8 mouse cellular contexts compared by ENCODE assay signal in the genomic region with DNA sequence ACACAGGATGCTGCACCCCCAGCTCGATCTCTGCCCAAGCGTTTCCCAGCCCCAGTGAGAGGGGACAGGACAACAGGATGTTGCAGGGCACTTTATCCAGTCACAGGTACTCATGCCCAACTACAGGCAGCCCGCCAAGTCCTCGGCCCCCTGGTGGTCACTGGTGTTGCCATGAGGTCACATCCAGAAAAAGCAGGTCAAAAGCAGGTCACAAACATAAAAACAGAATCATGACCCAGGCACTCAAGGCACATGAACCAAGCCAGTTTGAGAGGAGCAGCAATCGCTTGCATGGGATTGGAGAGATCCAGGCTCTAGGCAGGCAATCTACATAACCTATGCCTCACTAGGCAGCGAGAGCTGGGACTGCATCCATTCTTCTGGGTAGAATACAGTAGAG. TPM values are rescaled to one million over a fixed set of nuclear protein-coding genes. Genes with fewer than 3 reads are reported as not detected.
DNase-seq lines count a peak whose midpoint lies in the region; ATAC-seq lines count a peak whose summit lies in the region.

No protein-coding gene starts in this region.

- no peak overlapping the region for H3K4me2 ChIP-seq in heart, embryonic 15.5 days
- no peak overlapping the region for H3K4me2 ChIP-seq in midbrain, embryonic 11.5 days

- no peak overlapping the region for H3K9ac ChIP-seq in heart, embryonic 15.5 days
- no peak overlapping the region for H3K9ac ChIP-seq in midbrain, embryonic 11.5 days (ENCODE audit: low read length)

- WGBS in heart, embryonic 15.5 days, result 26% methylated on average over 6 of the region's 6 CpGs
- WGBS in midbrain, embryonic 11.5 days, result 37% methylated on average over 6 of the region's 6 CpGs

- peaks cover 20% of the 10 kb centered on the region for H3K4me1 ChIP-seq in heart, embryonic 15.5 days (replicated peaks)
- H3K4me1 ChIP-seq in midbrain, embryonic 11.5 days (ENCODE audit: control insufficient read depth, insufficient read depth, low read length), result no peaks in the 10 kb centered on the region

- no peaks in the 10 kb centered on the region for H3K9me3 ChIP-seq in heart, embryonic 15.5 days (replicated peaks)
- no peaks in the 10 kb centered on the region for H3K9me3 ChIP-seq in midbrain, embryonic 11.5 days (ENCODE audit: control insufficient read depth, low read length)

- H3K27ac ChIP-seq in heart, embryonic 15.5 days, result peak overlapping the region; percentile 44
- no peak overlapping the region for H3K27ac ChIP-seq in midbrain, embryonic 11.5 days (ENCODE audit: low read depth, low read length)

- H3K36me3 ChIP-seq in heart, embryonic 15.5 days, result peaks cover 40% of the 10 kb centered on the region; the same call in 1 of the 2 replicates
- H3K36me3 ChIP-seq in midbrain, embryonic 11.5 days (ENCODE audit: control insufficient read depth, insufficient read depth, low read length), result peaks cover 3% of the 10 kb centered on the region; the same call in 1 of the 2 replicates

- H3K4me3 ChIP-seq in heart, embryonic 15.5 days, result no peak overlapping the region
- H3K4me3 ChIP-seq in midbrain, embryonic 11.5 days (ENCODE audit: low read depth, low read length), result no peak overlapping the region

- H3K27me3 ChIP-seq in heart, embryonic 15.5 days, result no peaks in the 10 kb centered on the region
- H3K27me3 ChIP-seq in midbrain, embryonic 11.5 days (ENCODE audit: control insufficient read depth, insufficient read depth, low read length), result no peaks in the 10 kb centered on the region

- peak; percentile 44 for ATAC-seq in CD4-positive, CD25-positive, alpha-beta regulatory T cell, adult 4 months
- ATAC-seq in heart, embryonic 15.5 days (replicated peaks; ENCODE audit: insufficient number of reproducible peaks, insufficient read depth, low FRiP score, low read depth), result no peak; the same call in 1 of the 2 replicates
- ATAC-seq in midbrain, embryonic 11.5 days (ENCODE audit: low FRiP score), result no peak
- no peak for ATAC-seq in frontal cortex, adult (ENCODE audit: low TSS enrichment)

- peak; percentile 56 for DNase-seq in A20 (ENCODE audit: low read depth, low spot score)
- DNase-seq in cerebellum, adult 9-10 months, result peak; percentile 80
- peak; percentile 83 to 86 for DNase-seq in kidney, postnatal 25 days
- peak; percentile 87 for DNase-seq in midbrain, embryonic 11.5 days (ENCODE audit: low spot score, missing footprints)
- peak; percentile 76 for DNase-seq in urinary bladder, postnatal 14 days (ENCODE audit: low spot score)

RNA-seq across cellular contexts. Expression of a gene that starts 14.2 kb away (rescaled TPM):
- polyA plus RNA-seq in CD4-positive, CD25-positive, alpha-beta regulatory T cell, adult 4 months (2017; shearing (Covaris generic)), result 10 to 100 TPM; 22.7 to 89.4 TPM
- 6.9 and 8.2 TPM in 2 replicates for polyA plus RNA-seq in heart, embryonic 15.5 days (2015; fragmentation: Nextera tagmentation; extraction: Ambion mirVana)
- 0.34 and 0.67 TPM in 2 replicates for polyA plus RNA-seq in midbrain, embryonic 11.5 days (2014; fragmentation: Nextera tagmentation; extraction: Ambion mirVana)

RNA-seq across cellular contexts. Expression of a gene that starts 32.8 kb away (rescaled TPM):
- under 1 TPM in 1 of 2 experiments, not detected in 1; 0.15 TPM for polyA plus RNA-seq in CD4-positive, CD25-positive, alpha-beta regulatory T cell, adult 4 months (2017; shearing (Covaris generic))
- 0.08 and 0.29 TPM in 2 replicates for polyA plus RNA-seq in heart, embryonic 15.5 days (2015; fragmentation: Nextera tagmentation; extraction: Ambion mirVana)
- 0.10 and 0.20 TPM in 2 replicates for polyA plus RNA-seq in midbrain, embryonic 11.5 days (2014; fragmentation: Nextera tagmentation; extraction: Ambion mirVana)

RNA-seq across cellular contexts. Expression of a gene that starts 32.9 kb away (rescaled TPM):
- 1 to 10 TPM; 3.6 to 7.5 TPM for polyA plus RNA-seq in CD4-positive, CD25-positive, alpha-beta regulatory T cell, adult 4 months (2017; shearing (Covaris generic))
- 16.6 and 24.3 TPM in 2 replicates for polyA plus RNA-seq in heart, embryonic 15.5 days (2015; fragmentation: Nextera tagmentation; extraction: Ambion mirVana)
- 16.4 and 18.4 TPM in 2 replicates for polyA plus RNA-seq in midbrain, embryonic 11.5 days (2014; fragmentation: Nextera tagmentation; extraction: Ambion mirVana)

RNA-seq across cellular contexts. Expression of a gene that starts 53.2 kb away (rescaled TPM):
- polyA plus RNA-seq in CD4-positive, CD25-positive, alpha-beta regulatory T cell, adult 4 months (2017; shearing (Covaris generic)), result not detected
- 45.2 and 51.0 TPM in 2 replicates for polyA plus RNA-seq in heart, embryonic 15.5 days (2015; fragmentation: Nextera tagmentation; extraction: Ambion mirVana)
- not detected in 2 replicates for polyA plus RNA-seq in midbrain, embryonic 11.5 days (2014; fragmentation: Nextera tagmentation; extraction: Ambion mirVana)
